Mouse (Mus musculus): Measurements from ENCODE around the gene Hs2st1.

DNA sequence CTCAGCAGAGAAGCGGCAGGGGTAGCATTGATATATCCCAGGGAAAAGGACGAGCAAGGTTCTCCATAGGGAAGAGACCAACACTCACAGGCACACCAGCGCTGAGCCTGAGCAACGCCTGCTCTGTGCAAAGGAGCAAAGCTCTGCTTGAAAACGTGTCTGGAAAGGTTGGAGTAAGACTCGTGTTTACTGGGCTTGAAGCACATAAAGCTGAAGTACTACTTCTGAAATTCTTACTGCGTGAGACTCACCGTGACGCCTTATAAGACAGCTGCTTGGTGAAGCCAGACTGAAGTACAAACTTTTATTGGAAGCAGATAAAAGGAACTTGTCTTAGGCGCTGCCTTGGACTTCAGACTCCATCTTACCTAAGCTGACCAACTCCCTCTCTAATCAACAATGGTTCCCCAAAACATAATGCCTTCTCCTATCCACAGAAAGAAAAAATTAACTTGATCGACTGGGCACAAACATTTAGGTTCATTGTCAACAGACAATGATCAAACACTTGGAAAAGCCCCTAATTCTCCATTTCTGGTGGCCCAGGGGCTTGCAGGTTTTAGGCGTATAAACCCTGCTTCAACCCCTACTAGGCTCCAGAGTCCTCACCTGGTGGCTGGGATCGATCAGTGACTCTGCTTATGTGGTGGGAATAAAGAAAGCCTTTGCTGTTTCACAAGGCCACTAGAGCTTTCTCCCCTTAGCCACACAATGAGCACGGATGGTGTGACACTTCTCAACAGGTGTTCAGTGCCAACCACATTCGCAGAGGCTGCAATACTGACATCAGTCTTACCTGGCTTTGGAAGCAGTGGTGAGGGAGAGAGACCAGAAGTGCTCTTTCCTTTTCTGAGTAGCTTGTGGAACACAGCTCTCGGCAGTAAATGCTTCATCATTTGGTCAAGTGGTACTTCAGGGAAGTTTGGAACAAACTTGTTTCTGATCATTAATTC is 56.5 kb downstream of the Hs2st1 start:
- TF ChIP-seq CTCF (IDR thresholded peaks at IDR 0.05; ENCODE audit: insufficient read depth, low read depth, low read length) = no peak
- no peak for TF ChIP-seq POLR2A (IDR thresholded peaks at IDR 0.05; ENCODE audit: insufficient read depth, low read depth, low read length)

Data from olfactory bulb, adult 2 months (tissue).